Mouse (Mus musculus): ENCODE measurements around the gene Klhl5. TPM values are rescaled to one million over a fixed set of nuclear protein-coding genes. Genes with fewer than 3 reads are reported as not detected.

The Klhl5 gene
- polyA plus RNA-seq, 1 experiment, result 54.6 TPM

DNA sequence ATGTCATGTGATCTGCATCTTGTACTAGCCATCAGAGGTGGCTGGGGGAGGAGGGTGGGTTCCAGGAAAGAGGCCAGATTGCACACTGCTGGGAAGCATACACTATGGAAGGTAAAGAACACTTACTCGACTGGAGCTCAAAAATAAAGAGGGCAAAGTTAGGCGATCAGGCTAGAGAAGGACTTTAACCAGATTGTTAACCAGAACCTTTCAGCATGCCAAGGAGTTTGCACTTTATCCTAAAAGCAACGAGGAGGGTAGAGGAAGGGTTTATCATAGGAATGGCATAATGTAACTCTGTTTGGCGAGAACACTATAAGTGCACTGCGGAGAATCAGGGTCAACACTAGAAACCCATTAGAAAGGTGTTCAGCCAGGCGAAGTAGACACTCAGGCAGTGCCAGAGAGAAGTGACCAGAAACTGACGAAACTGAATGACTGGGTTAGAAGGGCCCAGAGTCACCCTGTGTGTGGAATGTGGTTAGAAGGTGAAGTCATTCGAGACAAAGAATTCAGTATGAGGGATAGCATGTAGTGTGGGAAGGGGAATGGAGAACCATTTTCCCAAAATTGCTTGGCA is 43.1 kb downstream of the Klhl5 start:
- no peak for TF ChIP-seq CTCF (IDR thresholded peaks at IDR 0.05; ENCODE audit: borderline replicate concordance, extremely low read depth, insufficient read depth, insufficient read length)
- no peak for TF ChIP-seq POLR2A (IDR thresholded peaks at IDR 0.05; ENCODE audit: borderline replicate concordance, extremely low read depth, insufficient read depth, insufficient read length, poor library complexity, severe bottlenecking)
- DNase-seq (ENCODE audit: low read depth), result no peak

DNA sequence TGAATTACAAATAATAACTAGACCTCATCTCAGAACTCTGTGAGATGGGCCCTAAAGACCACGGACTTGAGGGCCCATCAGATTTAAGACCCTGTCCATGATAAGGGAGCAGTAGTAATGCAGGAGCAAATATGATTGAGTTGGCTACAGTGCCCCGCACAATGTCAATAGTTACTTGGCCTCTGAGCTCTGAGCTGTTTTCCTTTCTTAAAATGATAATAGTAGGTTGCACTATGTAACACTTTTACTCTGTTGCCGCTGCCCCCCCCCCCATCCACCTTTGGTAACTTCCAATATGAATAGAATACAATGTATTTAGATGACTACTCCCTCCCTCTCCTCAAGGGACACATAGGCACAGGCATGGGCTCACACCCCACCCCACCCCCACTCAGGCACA is 43.9 kb downstream of the Klhl5 start:
- TF ChIP-seq POLR2A (IDR thresholded peaks at IDR 0.05; ENCODE audit: borderline replicate concordance, extremely low read depth, insufficient read depth, insufficient read length, poor library complexity, severe bottlenecking) (no peak), CTCF (IDR thresholded peaks at IDR 0.05; ENCODE audit: borderline replicate concordance, extremely low read depth, insufficient read depth, insufficient read length) (no peak)
- DNase-seq (ENCODE audit: low read depth), result no peak

DNA sequence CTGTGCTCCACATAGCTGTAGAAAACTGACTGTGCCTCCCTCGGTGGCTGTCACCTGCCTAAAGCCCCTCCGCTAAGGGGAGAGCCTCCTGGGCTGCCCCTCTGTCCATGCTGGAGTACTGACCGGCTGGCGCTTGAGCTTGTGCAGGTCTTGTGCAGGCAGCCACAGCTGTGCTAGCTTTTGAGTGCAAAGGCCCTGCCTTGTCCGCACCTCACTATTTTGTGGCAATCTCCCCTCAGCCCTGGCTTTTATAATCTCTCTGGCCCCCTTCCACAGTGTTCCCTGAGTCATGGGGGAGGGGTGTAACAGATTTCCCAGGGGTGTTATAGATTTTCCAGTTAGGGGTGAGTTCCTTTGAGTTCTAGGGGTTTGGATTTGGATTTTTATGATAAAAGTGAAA is 44.4 kb downstream of the Klhl5 start:
- no peak for TF ChIP-seq CTCF (IDR thresholded peaks at IDR 0.05; ENCODE audit: borderline replicate concordance, extremely low read depth, insufficient read depth, insufficient read length)
- no peak for TF ChIP-seq POLR2A (IDR thresholded peaks at IDR 0.05; ENCODE audit: borderline replicate concordance, extremely low read depth, insufficient read depth, insufficient read length, poor library complexity, severe bottlenecking)

DNA sequence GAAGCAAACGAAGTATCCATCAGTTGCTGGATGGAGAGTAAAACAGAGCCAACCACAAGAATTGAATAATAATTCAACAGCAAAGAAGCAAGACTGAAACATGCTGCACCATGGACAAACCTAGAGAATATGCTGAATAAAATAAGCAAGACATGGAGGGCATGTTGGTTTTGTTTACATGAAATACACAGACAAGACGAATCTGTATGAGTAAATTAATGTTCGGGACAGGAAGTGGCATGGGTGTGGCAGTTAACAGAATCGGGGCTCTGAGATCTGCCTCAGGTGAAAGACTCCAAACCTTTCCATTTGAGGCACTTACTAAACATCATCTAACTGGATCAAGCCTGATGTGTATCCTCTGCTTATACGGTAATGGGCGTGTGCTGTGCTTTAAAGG is 46.9 kb downstream of the Klhl5 start:
- TF ChIP-seq POLR2A (IDR thresholded peaks at IDR 0.05; ENCODE audit: borderline replicate concordance, extremely low read depth, insufficient read depth, insufficient read length, poor library complexity, severe bottlenecking), result no peak
- TF ChIP-seq CTCF (IDR thresholded peaks at IDR 0.05; ENCODE audit: borderline replicate concordance, extremely low read depth, insufficient read depth, insufficient read length), result no peak
- no peak for DNase-seq (ENCODE audit: low read depth)

More for the DNA sequence above, 44.4 kb downstream of the Klhl5 start:
- no peak for DNase-seq (ENCODE audit: low read depth)

DNA sequence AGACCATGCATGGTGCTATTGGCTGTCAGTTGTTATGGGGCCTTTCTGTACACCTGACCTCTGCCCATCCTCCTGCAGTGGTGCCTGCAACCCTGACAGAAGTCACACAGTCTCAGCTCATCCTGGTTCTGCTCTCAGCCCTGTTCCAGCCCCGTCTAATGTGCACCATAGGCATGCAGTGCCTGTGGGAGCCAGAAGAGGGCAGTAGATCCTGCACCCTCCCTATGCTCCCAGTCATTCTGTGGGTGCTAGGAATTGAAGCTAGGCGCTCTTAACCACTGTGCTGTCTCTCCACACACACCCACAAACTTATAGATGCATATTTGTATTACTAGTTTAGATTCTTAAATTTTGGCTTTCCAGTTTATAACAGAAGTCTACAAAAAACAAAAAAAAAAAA is 49.5 kb downstream of the Klhl5 start:
- DNase-seq (ENCODE audit: low read depth), result peak; percentile 9
- TF ChIP-seq POLR2A (IDR thresholded peaks at IDR 0.05; ENCODE audit: borderline replicate concordance, extremely low read depth, insufficient read depth, insufficient read length, poor library complexity, severe bottlenecking) (no peak), CTCF (IDR thresholded peaks at IDR 0.05; ENCODE audit: borderline replicate concordance, extremely low read depth, insufficient read depth, insufficient read length) (peak; percentile 66)

DNA sequence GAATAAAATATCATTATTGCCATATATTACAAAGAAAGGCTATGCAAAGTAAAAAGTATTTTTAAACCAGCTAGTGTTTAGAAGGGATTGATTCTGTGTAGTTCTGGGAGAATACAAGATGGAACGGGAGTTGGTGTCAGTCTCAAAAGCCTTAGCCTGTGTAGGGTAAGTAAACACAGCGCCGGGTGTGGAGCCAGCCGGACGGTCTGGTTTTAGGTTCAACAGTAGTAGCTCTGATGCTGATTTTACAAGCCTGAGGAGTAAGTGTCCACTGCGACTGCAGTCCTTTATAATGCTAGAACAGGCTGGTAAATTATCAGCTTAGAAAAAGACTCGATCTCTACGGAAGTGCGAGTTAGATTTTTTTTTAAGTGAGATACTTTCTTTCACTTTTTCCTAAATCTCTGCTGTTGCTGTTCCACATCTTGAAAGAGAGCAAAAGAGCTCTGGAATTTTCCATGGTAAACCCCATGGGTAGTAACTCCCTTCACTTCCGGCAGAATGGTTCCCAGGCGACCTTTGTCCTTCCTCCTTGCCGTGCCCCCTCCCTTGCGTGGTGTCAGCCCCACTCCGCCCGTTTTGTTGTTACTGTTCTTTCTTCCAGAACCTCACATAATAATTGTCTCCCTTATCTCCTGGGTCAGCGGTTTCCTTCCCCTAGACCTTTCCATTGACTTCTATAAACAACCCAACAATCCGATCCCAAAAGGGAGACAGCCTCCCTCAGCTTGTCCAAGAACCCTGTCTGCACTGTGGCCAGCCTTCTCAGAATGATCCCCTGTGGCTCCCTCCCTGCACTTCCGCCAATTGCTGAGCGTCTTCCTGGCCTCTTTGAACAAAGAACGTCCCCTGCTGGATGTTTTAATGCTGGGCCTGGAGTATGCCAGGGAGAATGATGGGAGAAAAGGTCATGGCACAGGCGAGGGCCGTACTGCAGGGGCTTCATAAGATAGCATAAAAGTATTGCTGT is 50.4 kb downstream of the Klhl5 start:
- TF ChIP-seq CTCF (IDR thresholded peaks at IDR 0.05; ENCODE audit: borderline replicate concordance, extremely low read depth, insufficient read depth, insufficient read length) (0 out of 2 replicates have a peak, but pooled peaks have one; percentile 4), POLR2A (IDR thresholded peaks at IDR 0.05; ENCODE audit: borderline replicate concordance, extremely low read depth, insufficient read depth, insufficient read length, poor library complexity, severe bottlenecking) (no peak)
- no peak for DNase-seq (ENCODE audit: low read depth)

DNA sequence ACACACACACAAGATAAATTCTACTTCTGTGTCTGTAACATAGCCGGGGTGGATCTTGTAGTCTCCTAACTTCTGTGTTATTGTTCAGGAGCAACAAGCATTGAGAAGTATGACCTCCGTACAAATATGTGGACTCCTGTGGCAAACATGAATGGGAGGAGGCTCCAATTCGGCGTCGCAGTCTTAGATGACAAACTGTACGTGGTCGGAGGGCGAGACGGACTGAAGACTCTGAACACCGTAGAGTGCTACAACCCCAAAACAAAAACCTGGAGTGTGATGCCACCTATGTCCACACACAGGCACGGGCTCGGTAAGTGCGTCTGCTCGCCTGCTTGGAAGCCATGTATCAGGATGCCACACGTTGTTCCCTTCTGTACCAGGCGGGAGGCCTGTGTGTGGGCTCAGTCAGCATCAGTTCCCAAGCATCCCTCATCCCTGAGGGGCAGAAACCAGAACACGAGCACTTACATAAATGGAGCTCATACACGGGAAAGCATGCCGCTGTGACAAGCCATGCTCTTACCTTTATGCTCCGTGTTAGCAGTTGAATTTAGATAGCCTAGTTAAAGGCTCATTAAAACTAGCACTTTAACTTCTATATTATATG is 51.5 kb downstream of the Klhl5 start:
- peak; percentile 9 for DNase-seq (ENCODE audit: low read depth)
- TF ChIP-seq POLR2A (IDR thresholded peaks at IDR 0.05; ENCODE audit: borderline replicate concordance, extremely low read depth, insufficient read depth, insufficient read length, poor library complexity, severe bottlenecking) (no peak), CTCF (IDR thresholded peaks at IDR 0.05; ENCODE audit: borderline replicate concordance, extremely low read depth, insufficient read depth, insufficient read length) (no peak)

DNA sequence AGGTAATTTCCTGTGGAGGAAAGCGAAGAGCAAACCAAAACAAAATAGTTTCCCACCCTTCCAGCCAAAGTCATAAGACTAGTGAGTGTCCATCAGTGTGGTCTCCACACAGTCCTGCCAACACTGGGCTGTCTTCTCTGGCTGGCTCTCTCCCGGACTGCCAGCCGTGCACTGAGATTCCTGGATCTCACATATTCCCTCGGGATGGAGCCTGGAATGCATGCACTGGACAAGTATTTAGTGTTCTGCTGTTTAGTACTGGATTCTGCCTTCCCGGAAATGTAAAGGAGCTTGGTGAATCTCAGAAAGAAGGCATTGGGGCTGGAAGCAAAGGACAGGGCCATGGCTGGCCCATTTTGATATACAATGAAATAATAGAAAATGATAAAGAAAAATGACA is 55.7 kb downstream of the Klhl5 start:
- no peak for DNase-seq (ENCODE audit: low read depth)
- TF ChIP-seq CTCF (IDR thresholded peaks at IDR 0.05; ENCODE audit: borderline replicate concordance, extremely low read depth, insufficient read depth, insufficient read length) (no peak), POLR2A (IDR thresholded peaks at IDR 0.05; ENCODE audit: borderline replicate concordance, extremely low read depth, insufficient read depth, insufficient read length, poor library complexity, severe bottlenecking) (no peak)

DNA sequence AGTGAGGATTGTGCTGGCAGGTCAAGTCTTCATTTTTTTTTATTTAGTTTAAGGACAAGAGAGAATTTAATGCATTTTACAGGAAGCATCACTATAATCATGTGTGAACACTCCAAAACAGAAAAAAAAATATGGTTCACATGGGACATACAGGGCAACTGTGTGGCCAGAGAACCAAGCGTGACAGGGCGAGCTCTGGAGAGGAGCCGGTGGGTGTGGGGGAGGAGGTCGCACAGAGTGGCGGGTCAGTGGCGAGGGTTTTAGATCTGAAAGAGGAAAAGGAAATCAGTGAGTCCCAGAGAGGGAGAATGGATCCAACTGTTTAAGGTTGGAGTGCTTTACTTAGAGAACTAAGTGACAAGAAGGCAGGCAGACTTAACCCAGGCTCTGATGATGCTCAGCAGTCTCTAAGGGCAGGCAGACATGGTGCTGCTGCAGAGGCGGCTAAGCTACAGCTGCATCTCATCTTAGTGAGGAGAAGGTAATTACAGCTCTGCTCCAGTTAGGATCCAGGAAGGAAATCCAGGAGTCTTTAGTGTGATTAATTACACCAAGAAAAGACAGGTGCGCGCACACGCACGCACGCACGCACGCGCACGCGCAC is 56.3 kb downstream of the Klhl5 start:
- TF ChIP-seq POLR2A (IDR thresholded peaks at IDR 0.05; ENCODE audit: borderline replicate concordance, extremely low read depth, insufficient read depth, insufficient read length, poor library complexity, severe bottlenecking) (no peak), CTCF (IDR thresholded peaks at IDR 0.05; ENCODE audit: borderline replicate concordance, extremely low read depth, insufficient read depth, insufficient read length) (no peak)
- peak; percentile 25 for DNase-seq (ENCODE audit: low read depth)

DNA sequence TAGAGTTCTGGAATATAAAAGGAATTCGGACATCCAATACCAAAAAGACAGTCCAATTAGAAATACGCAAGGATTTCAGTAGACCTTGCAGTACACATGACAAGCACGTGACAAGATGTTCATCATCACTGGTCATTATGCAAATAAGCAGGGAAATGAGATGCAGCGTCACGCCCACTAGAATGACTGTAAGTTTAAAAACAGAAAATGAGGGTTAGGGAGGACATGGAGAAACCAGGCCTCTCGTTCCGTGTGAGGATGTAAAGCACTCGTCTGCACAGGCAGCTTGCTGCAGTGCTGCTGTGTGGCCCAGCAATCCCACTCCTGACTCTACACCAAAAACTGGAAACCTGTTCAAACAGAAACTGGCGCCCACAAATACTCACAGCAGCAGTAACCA is 62.9 kb downstream of the Klhl5 start:
- DNase-seq (ENCODE audit: low read depth), result no peak
- TF ChIP-seq POLR2A (IDR thresholded peaks at IDR 0.05; ENCODE audit: borderline replicate concordance, extremely low read depth, insufficient read depth, insufficient read length, poor library complexity, severe bottlenecking), result no peak
- no peak for TF ChIP-seq CTCF (IDR thresholded peaks at IDR 0.05; ENCODE audit: borderline replicate concordance, extremely low read depth, insufficient read depth, insufficient read length)

Data from brain, embryonic 14.5 days (tissue).